Mouse (Mus musculus) MEL (cell line): ENCODE measurements around the gene Cenpc1.

Source experiments
- CTCF ChIP-seq, 3 experiments: IDR thresholded peaks in 2 of 3; conservative IDR thresholded peaks in 1 of 3; 2 replicates each; pipeline ENCODE4 v1.5.1; 2011 to 2012; ENCODE audit warnings: low read length in 3 of 3, low read depth in 2 of 3, mild to moderate bottlenecking in 2 of 3, improper control_type of control experiment in 1 of 3, inconsistent platforms in 1 of 3, mixed read lengths in 1 of 3, moderate library complexity in 1 of 3; ENCODE audit not compliant: control insufficient read depth in 1 of 3, insufficient read depth in 1 of 3, poor library complexity in 1 of 3, severe bottlenecking in 1 of 3
- EP300 ChIP-seq, 2 experiments: IDR thresholded peaks; 2 replicates each; pipeline ENCODE4 v1.6.1; 2011; ENCODE audit warnings: improper control_type of control experiment in 2 of 2, low read length in 2 of 2, low read depth in 1 of 2, mild to moderate bottlenecking in 1 of 2
- HCFC1 ChIP-seq: IDR thresholded peaks from 2 replicates; pipeline ENCODE4 v1.6.1; 2012; ENCODE audit warnings: low read depth, mild to moderate bottlenecking, inconsistent platforms, low read length, improper control_type of control experiment, moderate library complexity
- MXI1 ChIP-seq: IDR thresholded peaks from 2 replicates; pipeline ENCODE4 v1.6.1; 2011; ENCODE audit warnings: mild to moderate bottlenecking, low read depth, low read length, improper control_type of control experiment
- POLR2A ChIP-seq, 2 experiments: IDR thresholded peaks; 2 replicates each; pipeline ENCODE4 v1.6.1; 2011 to 2012; ENCODE audit warnings: low read length in 2 of 2, mild to moderate bottlenecking in 2 of 2, control low read depth in 1 of 2, improper control_type of control experiment in 1 of 2, low read depth in 1 of 2, moderate library complexity in 1 of 2; ENCODE audit not compliant: control insufficient read depth in 1 of 2, insufficient read depth in 1 of 2, poor library complexity in 1 of 2
- RAD21 ChIP-seq: IDR thresholded peaks from 2 replicates; pipeline ENCODE4 v1.6.1; 2011; ENCODE audit warnings: mild to moderate bottlenecking, low read depth, low read length, improper control_type of control experiment
- TAL1 ChIP-seq: IDR thresholded peaks from 2 replicates; pipeline ENCODE4 v1.6.1; 2012; ENCODE audit warnings: mild to moderate bottlenecking, inconsistent platforms, low read length, moderate library complexity, mixed read lengths
- TBP ChIP-seq: IDR thresholded peaks from 2 replicates; pipeline ENCODE4 v1.8.0; 2011; ENCODE audit warnings: low read depth, low read length, improper control_type of control experiment
- TCF12 ChIP-seq: IDR thresholded peaks from 2 replicates; pipeline ENCODE4 v1.6.1; 2014; ENCODE audit warnings: low read depth, mild to moderate bottlenecking, inconsistent platforms, low read length, improper control_type of control experiment, moderate library complexity
- UBTF ChIP-seq: IDR thresholded peaks from 2 replicates; pipeline ENCODE4 v1.6.1; 2012; ENCODE audit warnings: low read depth, mild to moderate bottlenecking, inconsistent platforms, low read length, improper control_type of control experiment, moderate library complexity, borderline replicate concordance; ENCODE audit not compliant: insufficient read depth
- ZC3H11A ChIP-seq: IDR thresholded peaks from 2 replicates; pipeline ENCODE4 v1.6.1; 2012; ENCODE audit warnings: low read depth, mild to moderate bottlenecking, inconsistent platforms, low read length, improper control_type of control experiment

DNA sequence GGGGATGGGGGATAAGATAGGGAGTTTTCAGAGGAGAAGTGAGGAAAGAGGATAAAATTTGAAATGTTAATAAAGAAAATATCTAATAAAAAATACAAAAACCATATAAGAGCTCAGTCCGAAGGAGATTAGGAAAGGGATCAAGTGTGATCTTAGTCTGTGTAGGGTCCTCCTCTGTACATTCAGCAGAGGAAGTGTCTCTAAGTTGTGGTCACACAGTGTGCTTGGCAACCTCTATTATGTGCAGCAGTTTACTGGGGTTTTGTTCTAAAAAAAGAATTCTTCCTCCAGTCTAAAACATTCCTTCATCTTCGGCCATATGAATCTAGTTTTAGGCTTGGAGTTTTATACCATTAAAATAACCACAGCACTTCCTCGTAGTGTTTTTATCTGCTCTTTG is 33.6 kb upstream of the Cenpc1 start:
- no peak for TF ChIP-seq RAD21
- no peak for TF ChIP-seq HCFC1
- no peak for TF ChIP-seq POLR2A (IDR thresholded peaks at IDR 0.05; ENCODE audit: control insufficient read depth in 1 of 2, insufficient read depth in 1 of 2, low read depth in 1 of 2, low read length in 2 of 2, poor library complexity in 1 of 2)
- TF ChIP-seq CTCF (IDR thresholded peaks at IDR 0.05 in 2 of 3, conservative IDR thresholded peaks at IDR 0.05 in 1 of 3; ENCODE audit: control insufficient read depth in 1 of 3, insufficient read depth in 1 of 3, low read depth in 2 of 3, low read length in 3 of 3, poor library complexity in 1 of 3, severe bottlenecking in 1 of 3) = no peak
- no peak for TF ChIP-seq TBP
- no peak for TF ChIP-seq TCF12
- no peak for TF ChIP-seq UBTF
- TF ChIP-seq ZC3H11A = no peak
- TF ChIP-seq TAL1 = no peak
- no peak for TF ChIP-seq MXI1
- TF ChIP-seq EP300 (IDR thresholded peaks at IDR 0.05; ENCODE audit: low read depth in 1 of 2, low read length in 2 of 2) = no peak
